Mouse (Mus musculus) midbrain, postnatal 0 days (tissue): ENCODE results near the gene Cpsf4l. TPM values are rescaled to one million over a fixed set of nuclear protein-coding genes. Genes with fewer than 3 reads are reported as not detected.

Experiments
- ATAC-seq: fragments of 200-750 bp; cut with Nextera tagmentation; 2 replicates; pipeline ENCODE4 v1.8.0; 2017; ENCODE audit warnings: moderate number of reproducible peaks, mild to moderate bottlenecking, moderate TSS enrichment, moderate library complexity; ENCODE audit not compliant: low FRiP score
- DNase-seq: peaks from one replicate; pipeline ENCODE4 v3.0.0-alpha.2; 2015; ENCODE audit warnings: low spot score
- H3K27ac ChIP-seq: fragments of 300-500 bp; sonication (generic); 2 replicates; pipeline ENCODE4 v1.5.1; 2014; ENCODE audit warnings: low read depth, mild to moderate bottlenecking, low read length, mixed read lengths
- H3K27me3 ChIP-seq: fragments of 300-500 bp; sonication (generic); 2 replicates; pipeline ENCODE4 v1.6.1; 2014; ENCODE audit warnings: low read length, control low read depth, mixed read lengths; ENCODE audit not compliant: insufficient read depth
- H3K36me3 ChIP-seq: fragments of 300-500 bp; sonication (generic); 2 replicates; pipeline ENCODE4 v1.6.1; 2014; ENCODE audit warnings: low read length, control low read depth, mixed read lengths; ENCODE audit not compliant: insufficient read depth
- H3K4me1 ChIP-seq: fragments of 300-500 bp; sonication (generic); 2 replicates; pipeline ENCODE4 v1.6.1; 2014; ENCODE audit warnings: mild to moderate bottlenecking, control low read depth, antibody characterized with exemption, low read length, mixed read lengths; ENCODE audit not compliant: insufficient read depth
- H3K4me2 ChIP-seq: fragments of 300-500 bp; sonication (generic); 2 replicates; pipeline ENCODE4 v1.6.1; 2014; ENCODE audit warnings: low read depth, mild to moderate bottlenecking, low read length, mixed read lengths; ENCODE audit not compliant: poor library complexity, severe bottlenecking
- H3K4me3 ChIP-seq: fragments of 300-500 bp; sonication (generic); 2 replicates; pipeline ENCODE4 v1.5.1; 2014; ENCODE audit warnings: low read depth, mild to moderate bottlenecking, low read length, moderate library complexity
- H3K9ac ChIP-seq: fragments of 300-500 bp; sonication (generic); replicated peaks from 2 replicates; pipeline ENCODE4 v1.6.1; 2014; ENCODE audit warnings: mild to moderate bottlenecking, low read length, moderate library complexity, mixed read lengths; ENCODE audit not compliant: poor library complexity, severe bottlenecking
- H3K9me3 ChIP-seq: fragments of 300-500 bp; sonication (generic); 2 replicates; pipeline ENCODE4 v1.6.1; 2016; ENCODE audit warnings: low read length, control low read depth
- CTCF ChIP-seq: IDR thresholded peaks from 2 replicates; pipeline ENCODE4 v1.5.1; 2016; ENCODE audit warnings: antibody characterized with exemption, mild to moderate bottlenecking
- WGBS: fragments of 180-500 bp; shearing (Covaris S2); extraction: QIAGEN DNeasy Blood & Tissue Kit; methylation state at CpG from one replicate; pipeline ENCODE4 v1.1.7; 2014; 5-methylcytosine and 5-hydroxymethylcytosine counted together
- polyA plus RNA-seq: library from polyadenylated mRNA; unstranded; fragments of >200 nt; fragmentation: Nextera tagmentation; extraction: Ambion mirVana; gene quantifications from 2 replicates; pipeline ENCODE4 v1.2.1, GENCODE M21; 2015
- total RNA-seq: library from RNA; depleted of rRNA; stranded (reverse); fragments of >200 nt; gene quantifications from 2 replicates; pipeline ENCODE4 v1.2.3, GENCODE M21; 2014

Cpsf4l gene
- total and polyA plus RNA-seq, 2 experiments from 2014 or later = 0.20 to 0.22 TPM

DNA sequence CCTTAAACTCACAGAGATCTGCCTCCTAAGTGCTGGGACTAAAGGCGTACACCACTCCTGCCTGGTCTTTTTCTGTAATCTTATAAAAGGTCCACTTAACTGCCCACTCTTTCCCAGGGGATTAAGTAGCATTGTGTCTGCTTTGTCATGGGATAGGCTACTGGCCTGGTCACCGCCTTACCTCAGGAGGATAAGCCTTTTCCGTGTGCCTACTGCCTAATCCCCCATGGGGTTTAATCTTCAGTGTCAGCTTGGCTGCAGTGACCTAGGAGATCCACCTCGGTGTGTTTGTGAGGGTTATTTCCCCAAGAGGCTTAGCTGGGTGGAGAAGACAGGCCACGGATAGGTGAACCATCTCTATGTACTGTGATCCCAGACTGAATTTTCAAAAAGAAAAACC, 12.2 kb downstream of the Cpsf4l start:
- H3K4me1 ChIP-seq = no peaks in the 10 kb centered on the region
- no peak overlapping the region for H3K4me2 ChIP-seq
- H3K36me3 ChIP-seq = peaks cover 26% of the 10 kb centered on the region
- ATAC-seq = no peak
- no peak overlapping the region for H3K4me3 ChIP-seq
- H3K27me3 ChIP-seq = no peaks in the 10 kb centered on the region
- no peaks in the 10 kb centered on the region for H3K9me3 ChIP-seq
- WGBS = 22% methylated on average over 5 of the region's 5 CpGs
- no peak for DNase-seq
- no peak overlapping the region for H3K9ac ChIP-seq
- no peak overlapping the region for H3K27ac ChIP-seq
- no peak for TF ChIP-seq CTCF

GRCm38 (mm10) chr11:113691851-113692250, 18.0 kb downstream of the Cpsf4l start:
- Histone ChIP-seq H3K27ac (no peak overlapping the region), H3K27me3 (no peaks in the 10 kb centered on the region), H3K9ac (no peak overlapping the region), H3K36me3 (peaks cover 53% of the 10 kb centered on the region), H3K9me3 (no peaks in the 10 kb centered on the region), H3K4me2 (no peak overlapping the region), H3K4me1 (no peaks in the 10 kb centered on the region), H3K4me3 (no peak overlapping the region)
- ATAC-seq (no peak), DNase-seq (no peak)
- 69% methylated on average over 3 of the region's 3 CpGs for WGBS
- no peak for TF ChIP-seq CTCF

DNA sequence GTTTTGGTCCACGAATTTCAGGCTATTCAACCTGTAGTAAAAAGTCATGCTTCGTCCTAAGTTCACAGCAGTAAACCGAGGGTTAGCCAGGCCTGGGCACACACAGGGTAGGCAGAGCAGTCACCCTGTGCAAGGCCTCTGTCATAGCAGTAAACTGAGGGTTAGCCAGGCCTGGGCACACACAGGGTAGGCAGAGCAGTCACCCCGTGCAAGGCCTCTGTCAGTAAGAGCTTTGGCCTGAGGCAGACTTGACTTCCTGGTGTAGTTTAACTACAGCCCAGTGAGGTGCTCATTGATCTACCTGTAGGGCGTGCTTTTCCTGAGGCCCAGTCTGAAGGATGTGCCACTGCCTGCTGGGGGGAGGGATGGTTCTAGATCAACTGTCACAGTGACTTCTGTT, 18.5 kb downstream of the Cpsf4l start:
- ATAC-seq (no peak), DNase-seq (no peak)
- Histone ChIP-seq H3K9ac (no peak overlapping the region), H3K27ac (no peak overlapping the region), H3K36me3 (peaks cover 53% of the 10 kb centered on the region), H3K4me2 (no peak overlapping the region), H3K4me3 (no peak overlapping the region), H3K4me1 (no peaks in the 10 kb centered on the region), H3K27me3 (no peaks in the 10 kb centered on the region), H3K9me3 (no peaks in the 10 kb centered on the region)
- TF ChIP-seq CTCF = no peak
- WGBS = 96% methylated on average over 5 of the region's 5 CpGs

- Histone ChIP-seq H3K4me3 (no peak overlapping the region), H3K4me1 (no peaks in the 10 kb centered on the region), H3K27me3 (no peaks in the 10 kb centered on the region), H3K36me3 (peaks cover 51% of the 10 kb centered on the region), H3K4me2 (no peak overlapping the region), H3K9me3 (no peaks in the 10 kb centered on the region), H3K9ac (no peak overlapping the region), H3K27ac (no peak overlapping the region)
- WGBS = 90% methylated on average over 12 of the region's 12 CpGs
- DNase-seq (no peak), ATAC-seq (no peak)
- TF ChIP-seq CTCF = no peak
These were observed 19.3 kb downstream of the Cpsf4l start for GRCm38 (mm10) chr11:113690506-113690905.

DNA sequence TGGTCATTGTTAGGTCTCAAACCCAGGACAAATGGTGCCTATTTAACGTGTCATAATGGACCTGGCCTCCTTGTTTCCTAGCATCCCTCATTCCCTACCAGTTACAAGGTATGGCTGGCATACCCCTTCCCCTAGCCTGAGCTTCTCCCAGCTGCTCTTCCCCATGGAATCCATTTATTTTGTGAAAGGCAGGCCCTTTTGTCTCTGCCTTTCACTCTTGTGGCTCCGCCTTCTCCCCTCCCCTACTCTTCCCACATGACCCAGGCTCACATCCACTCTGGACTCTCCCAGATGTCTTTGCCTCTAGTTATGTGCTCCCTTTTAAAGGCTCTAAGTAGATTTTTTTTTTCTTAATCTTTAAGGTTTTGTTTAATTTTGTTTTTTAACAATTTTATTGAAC, 22.8 kb downstream of the Cpsf4l start:
- no peak for ATAC-seq
- TF ChIP-seq CTCF = no peak
- 58% methylated on average over 2 of the region's 2 CpGs for WGBS
- no peak for DNase-seq
- no peak overlapping the region for H3K27ac ChIP-seq
- no peaks in the 10 kb centered on the region for H3K27me3 ChIP-seq
- no peak overlapping the region for H3K4me3 ChIP-seq
- H3K4me2 ChIP-seq = no peak overlapping the region
- H3K36me3 ChIP-seq = peaks cover 24% of the 10 kb centered on the region
- H3K9me3 ChIP-seq = no peaks in the 10 kb centered on the region
- H3K9ac ChIP-seq = no peak overlapping the region
- peaks cover 12% of the 10 kb centered on the region for H3K4me1 ChIP-seq

DNA sequence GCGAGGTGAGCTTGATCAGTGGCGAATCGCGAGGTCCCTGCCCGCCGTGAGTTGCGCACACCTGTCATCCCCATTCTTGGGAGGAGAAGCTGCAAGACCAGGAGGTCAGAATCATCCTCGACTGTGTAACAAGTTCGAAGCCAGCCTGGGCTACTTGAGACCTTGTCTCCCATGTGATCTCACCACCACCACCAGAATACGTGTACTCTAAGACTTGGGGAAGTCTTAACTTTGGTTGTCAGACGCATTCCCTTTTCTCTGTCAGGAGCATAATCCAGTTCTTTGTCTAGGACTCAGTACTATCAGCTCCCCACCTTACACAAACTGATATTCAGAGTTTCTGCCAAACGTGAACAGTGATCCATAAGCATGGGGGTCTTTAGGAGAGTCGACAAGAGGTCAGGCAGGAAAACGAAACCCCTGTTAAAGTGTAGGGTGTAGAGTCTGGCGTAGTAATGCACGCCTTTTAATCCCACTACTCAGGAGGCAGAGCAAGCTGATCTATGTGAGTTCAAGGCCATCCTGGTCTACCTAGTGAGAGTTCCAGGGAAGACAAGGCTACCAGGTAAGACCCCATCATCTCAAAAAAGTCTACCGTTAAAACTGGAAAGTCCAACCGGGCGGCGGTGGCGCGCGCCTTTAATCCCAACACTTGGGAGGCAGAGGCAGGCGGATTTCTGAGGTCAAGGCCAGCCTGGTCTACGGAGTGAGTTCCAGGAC, 24.9 kb downstream of the Cpsf4l start:
- ATAC-seq = no peak
- Histone ChIP-seq H3K4me1 (peaks cover 12% of the 10 kb centered on the region), H3K27ac (peak overlapping the region; percentile 92), H3K9ac (peak overlapping the region; percentile 92), H3K9me3 (no peaks in the 10 kb centered on the region), H3K4me2 (peak overlapping the region; percentile 97), H3K36me3 (peaks cover 22% of the 10 kb centered on the region), H3K4me3 (peak overlapping the region; percentile 94), H3K27me3 (no peaks in the 10 kb centered on the region)
- WGBS = 43% methylated on average over 25 of the region's 25 CpGs
- DNase-seq = no peak
- TF ChIP-seq CTCF = no peak
